Mouse (Mus musculus) bone marrow, adult 2 months (tissue): ENCODE results near the gene Dennd1a.

Experiments used
- CTCF ChIP-seq: fragments of 200-500 bp; IDR thresholded peaks from 2 replicates; pipeline ENCODE4 v1.5.1; 2011; ENCODE audit warnings: low read length, control low read depth; ENCODE audit not compliant: control insufficient read depth, insufficient read depth
- POLR2A ChIP-seq: fragments of 200-500 bp; IDR thresholded peaks from 2 replicates; pipeline ENCODE4 v1.6.1; 2011; ENCODE audit warnings: low read depth, mild to moderate bottlenecking, control low read depth, low read length, borderline replicate concordance; ENCODE audit not compliant: control insufficient read depth

DNA sequence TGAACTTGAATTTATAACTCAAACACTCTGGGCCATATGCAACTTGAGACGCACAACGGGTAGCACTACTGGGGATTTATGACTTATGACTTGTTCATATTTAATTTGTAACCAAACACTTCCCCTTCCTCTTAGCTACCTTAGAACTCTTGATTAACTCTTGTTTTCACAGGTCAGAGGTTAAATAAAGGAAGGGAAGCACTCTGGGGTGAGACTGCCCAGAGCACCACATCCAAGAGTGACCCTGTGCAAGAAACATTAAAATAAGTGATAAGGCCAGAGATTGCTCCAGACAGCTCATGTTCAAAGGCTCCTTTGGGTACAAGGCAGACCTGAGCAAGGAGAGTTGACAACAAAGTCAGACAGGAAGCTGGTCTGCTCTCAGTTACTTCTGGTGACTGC is 219.0 kb downstream of the Dennd1a start:
- TF ChIP-seq CTCF (no peak), POLR2A (no peak)
